Mouse (Mus musculus): ENCODE measurements at regions not wholly inside any gene's neighbourhood (a gene's known extent, or its start where the extent isn't known, plus 50 kb on each side); places are given as distances from the start of the nearest gene placed in this dataset.
A peak's percentile ranks its signal among the peaks of the same experiment; 100 is the strongest.

DNA sequence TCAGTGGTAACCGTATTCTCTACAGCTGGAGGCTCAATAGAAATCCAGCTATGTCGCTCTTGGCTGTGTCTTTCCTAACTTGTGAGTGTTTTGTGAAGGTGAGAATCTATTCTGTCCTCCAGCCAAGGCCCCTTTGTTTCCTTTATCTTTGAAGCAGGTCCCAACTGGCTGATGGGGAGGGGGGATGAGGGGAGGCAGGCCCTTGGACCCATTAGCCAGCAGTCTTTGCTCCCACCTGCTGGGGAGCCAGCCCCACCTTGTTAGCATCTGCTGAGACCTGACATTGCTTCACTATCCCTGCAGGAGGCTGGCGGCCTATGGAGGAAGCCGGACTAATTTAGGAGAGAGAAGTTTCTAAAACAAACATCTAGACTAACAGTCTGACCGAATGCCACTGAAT lies 55.0 kb upstream of the Gm3045 start:
- DNase-seq (ENCODE audit: low spot score in 2 of 2): no peak
- no peak overlapping the region for H3K4me3 ChIP-seq
- no peak for TF ChIP-seq CTCF (conservative IDR thresholded peaks at IDR 0.05)
- no peak overlapping the region for H3K27ac ChIP-seq

DNA sequence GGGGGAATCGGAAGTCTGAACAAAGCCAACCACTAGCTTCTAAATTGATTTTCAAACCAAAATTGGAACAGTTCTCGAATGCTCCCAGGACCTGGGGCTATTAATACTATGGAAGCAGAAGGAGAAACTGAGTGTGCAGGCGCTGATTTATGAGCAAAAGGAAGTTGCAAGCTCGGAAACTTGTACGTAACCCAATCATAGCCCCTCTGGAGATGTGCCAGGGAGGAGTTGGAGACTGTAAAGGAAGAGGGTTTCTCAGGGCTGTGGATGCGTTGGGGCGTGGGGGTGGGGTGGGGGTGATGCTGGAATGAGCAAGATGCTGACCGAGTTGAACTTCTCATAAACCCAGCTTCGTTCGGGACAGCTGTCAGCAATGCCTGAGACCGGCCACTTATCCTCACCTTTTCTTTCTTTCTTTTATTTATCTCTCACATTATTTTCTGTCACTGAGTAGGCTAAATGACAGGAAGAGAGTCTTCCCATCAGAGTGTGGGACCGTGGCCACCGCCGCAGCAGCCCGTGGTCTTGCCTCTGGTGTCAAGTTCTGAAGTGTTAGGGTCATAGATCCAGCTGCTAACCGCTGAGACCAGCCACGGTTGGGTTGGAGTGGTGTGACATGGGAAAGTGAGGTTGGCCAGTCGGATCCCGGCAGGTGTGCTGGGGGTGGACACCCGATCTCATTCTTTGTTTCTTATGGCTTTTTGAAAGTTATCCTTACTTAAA lies 54.2 kb upstream of the Gm3045 start:
- no peak for TF ChIP-seq CTCF (conservative IDR thresholded peaks at IDR 0.05)
- Histone ChIP-seq H3K27ac (no peak overlapping the region), H3K4me3 (no peak overlapping the region)
- no peak for DNase-seq (ENCODE audit: low spot score in 2 of 2)

DNA sequence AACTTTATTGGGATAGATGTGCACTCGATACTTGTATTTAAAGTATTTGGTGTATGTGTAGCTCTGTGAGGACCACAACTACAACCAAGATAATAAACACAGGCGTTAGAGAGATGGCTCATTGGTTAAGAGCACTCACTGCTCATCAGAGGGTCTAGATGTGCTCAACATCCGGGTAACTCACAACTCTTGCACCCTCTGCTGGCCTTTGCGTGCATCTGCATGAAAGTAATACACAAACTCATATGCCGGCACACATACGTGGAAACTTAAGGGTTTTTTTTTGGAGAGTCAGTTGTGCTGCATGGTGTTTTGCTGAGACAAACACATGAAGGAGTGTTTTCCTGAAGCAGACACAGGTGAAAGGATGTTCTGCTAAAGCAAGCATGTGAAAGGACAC lies 53.7 kb upstream of the Gm3045 start:
- Histone ChIP-seq H3K27ac (no peak overlapping the region), H3K4me3 (no peak overlapping the region)
- DNase-seq (ENCODE audit: low spot score in 2 of 2): no peak
- peak; percentile 53 for TF ChIP-seq CTCF (conservative IDR thresholded peaks at IDR 0.05)

All from layer of hippocampus, adult 2 months (tissue).